Mouse (Mus musculus): ENCODE measurements around the gene Mospd2. TPM values are rescaled to one million over a fixed set of nuclear protein-coding genes. Genes with fewer than 3 reads are reported as not detected.

The Mospd2 gene
- polyA plus RNA-seq (2016; fragmentation: Nextera tagmentation; extraction: Ambion mirVana) = 17.3 and 18.1 TPM in 2 replicates

- H3K9ac ChIP-seq = peak within 1 kb of the TSS; percentile 61
- H3K27me3 ChIP-seq = peaks cover 12% of the 10 kb centered on the region
- peak; percentile 99 for ATAC-seq (ENCODE audit: low FRiP score)
- no peaks in the 10 kb centered on the region for H3K9me3 ChIP-seq
- H3K4me2 ChIP-seq = peak within 1 kb of the TSS; percentile 52
- H3K4me1 ChIP-seq = no peaks in the 10 kb centered on the region
- H3K27ac ChIP-seq = 0 out of 2 replicates have a peak within 1 kb of the TSS, but pooled peaks have one; percentile 42
- WGBS = 12% methylated on average over 24 of the region's 26 CpGs
- peak within 1 kb of the TSS; percentile 49 for H3K4me3 ChIP-seq (replicated peaks)
- H3K36me3 ChIP-seq (replicated peaks) = no peaks in the 10 kb centered on the region
Measured at GRCm38 (mm10) chrX:164980193-164980775, at the start of gene Mospd2, which contains the start of gene Fancb. TSS of gene Mospd2 (minus strand) at chrX:164980375. TSS of gene Fancb (plus strand) at chrX:164980592.

- Histone ChIP-seq H3K9ac (no peak within 1 kb of the TSS), H3K27ac (no peak within 1 kb of the TSS), H3K36me3 (replicated peaks) (no peaks in the 10 kb centered on the region), H3K27me3 (peaks cover 4% of the 10 kb centered on the region; the same call in 1 of the 2 replicates), H3K4me1 (no peaks in the 10 kb centered on the region), H3K4me3 (replicated peaks) (no peak within 1 kb of the TSS), H3K9me3 (no peaks in the 10 kb centered on the region), H3K4me2 (no peak within 1 kb of the TSS)
- ATAC-seq (ENCODE audit: low FRiP score) = no peak
Measured at GRCm38 (mm10) chrX:165004779-165005324, 24.7 kb upstream of the Mospd2 start, which contains the start of gene Gm17604. TSS of gene Gm17604 (minus strand) at chrX:165004829.

- Histone ChIP-seq H3K36me3 (replicated peaks) (no peaks in the 10 kb centered on the region), H3K9me3 (no peaks in the 10 kb centered on the region), H3K9ac (no peak overlapping the region), H3K27me3 (peaks cover 4% of the 10 kb centered on the region; the same call in 1 of the 2 replicates), H3K4me2 (no peak overlapping the region), H3K27ac (no peak overlapping the region), H3K4me3 (replicated peaks) (no peak overlapping the region), H3K4me1 (no peaks in the 10 kb centered on the region)
- no peak for ATAC-seq (ENCODE audit: low FRiP score)
- WGBS = 35% methylated on average over 4 of the region's 4 CpGs
Measured at GRCm38 (mm10) chrX:165003141-165003540, 23.0 kb upstream of the Mospd2 start.

- no peak overlapping the region for H3K27ac ChIP-seq
- H3K9me3 ChIP-seq = no peaks in the 10 kb centered on the region
- H3K9ac ChIP-seq = no peak overlapping the region
- peak overlapping the region; percentile 52; the same call in 1 of the 2 replicates for H3K4me2 ChIP-seq
- H3K27me3 ChIP-seq = peaks cover 12% of the 10 kb centered on the region
- H3K4me3 ChIP-seq (replicated peaks) = no peak overlapping the region
- WGBS = 98% methylated on average over 2 of the region's 2 CpGs
- H3K36me3 ChIP-seq (replicated peaks) = no peaks in the 10 kb centered on the region
- ATAC-seq (ENCODE audit: low FRiP score) = no peak
- no peaks in the 10 kb centered on the region for H3K4me1 ChIP-seq
Measured at GRCm38 (mm10) chrX:164978866-164979265, 1.3 kb downstream of the Mospd2 start.

- ATAC-seq (ENCODE audit: low FRiP score) = no peak
- 0 out of 2 replicates have a peak, but pooled peaks cover 7% of the 10 kb centered on the region for H3K27me3 ChIP-seq
- H3K9ac ChIP-seq = no peak overlapping the region
- no peak overlapping the region for H3K4me3 ChIP-seq (replicated peaks)
- H3K36me3 ChIP-seq (replicated peaks) = no peaks in the 10 kb centered on the region
- 65% methylated on average over 3 of the region's 3 CpGs for WGBS
- no peaks in the 10 kb centered on the region for H3K4me1 ChIP-seq
- H3K9me3 ChIP-seq = no peaks in the 10 kb centered on the region
- no peak overlapping the region for H3K4me2 ChIP-seq
- H3K27ac ChIP-seq = no peak overlapping the region
Measured at GRCm38 (mm10) chrX:164971206-164971605, 9.0 kb downstream of the Mospd2 start.

GRCm38 (mm10) chrX:164965750-164966448, 14.3 kb downstream of the Mospd2 start:
- 85% methylated on average over 3 of the region's 3 CpGs for WGBS
- ATAC-seq (ENCODE audit: low FRiP score) = no peak

GRCm38 (mm10) chrX:164952601-164953375, 27.4 kb downstream of the Mospd2 start:
- Histone ChIP-seq H3K9me3 (no peaks in the 10 kb centered on the region), H3K27me3 (no peaks in the 10 kb centered on the region), H3K4me3 (replicated peaks) (no peak overlapping the region), H3K9ac (no peak overlapping the region), H3K27ac (no peak overlapping the region), H3K4me1 (no peaks in the 10 kb centered on the region), H3K4me2 (no peak overlapping the region), H3K36me3 (replicated peaks) (0 out of 2 replicates have a peak, but pooled peaks cover 4% of the 10 kb centered on the region)
- no peak for ATAC-seq (ENCODE audit: low FRiP score)
- WGBS = 76% methylated on average over 5 of the region's 5 CpGs

More at GRCm38 (mm10) chrX:164965750-164966448, 14.3 kb downstream of the Mospd2 start:
- H3K4me1 ChIP-seq = no peaks in the 10 kb centered on the region
- no peaks in the 10 kb centered on the region for H3K27me3 ChIP-seq
- no peaks in the 10 kb centered on the region for H3K9me3 ChIP-seq
- H3K4me3 ChIP-seq (replicated peaks) = no peak overlapping the region
- H3K27ac ChIP-seq = no peak overlapping the region
- H3K4me2 ChIP-seq = no peak overlapping the region
- no peaks in the 10 kb centered on the region for H3K36me3 ChIP-seq (replicated peaks)
- H3K9ac ChIP-seq = no peak overlapping the region

- 73% methylated on average over 11 of the region's 11 CpGs for WGBS
Measured at GRCm38 (mm10) chrX:164951858-164952576, 28.2 kb downstream of the Mospd2 start.

GRCm38 (mm10) chrX:164941540-164941939, 38.6 kb downstream of the Mospd2 start:
- no peak overlapping the region for H3K4me3 ChIP-seq (replicated peaks)
- no peak for ATAC-seq (ENCODE audit: low FRiP score)
- H3K9me3 ChIP-seq = no peaks in the 10 kb centered on the region
- H3K36me3 ChIP-seq (replicated peaks) = 0 out of 2 replicates have a peak, but pooled peaks cover 7% of the 10 kb centered on the region
- no peaks in the 10 kb centered on the region for H3K27me3 ChIP-seq
- no peak overlapping the region for H3K4me2 ChIP-seq
- H3K4me1 ChIP-seq = no peaks in the 10 kb centered on the region
- H3K27ac ChIP-seq = no peak overlapping the region
- WGBS = 96% methylated on average over 5 of the region's 5 CpGs
- no peak overlapping the region for H3K9ac ChIP-seq

More at GRCm38 (mm10) chrX:164951858-164952576, 28.2 kb downstream of the Mospd2 start:
- Histone ChIP-seq H3K36me3 (replicated peaks) (0 out of 2 replicates have a peak, but pooled peaks cover 4% of the 10 kb centered on the region), H3K27me3 (no peaks in the 10 kb centered on the region), H3K4me1 (no peaks in the 10 kb centered on the region), H3K4me2 (no peak overlapping the region), H3K27ac (no peak overlapping the region), H3K4me3 (replicated peaks) (no peak overlapping the region), H3K9me3 (no peaks in the 10 kb centered on the region), H3K9ac (no peak overlapping the region)
- ATAC-seq (ENCODE audit: low FRiP score) = no peak

- H3K27me3 ChIP-seq = no peaks in the 10 kb centered on the region
- H3K4me3 ChIP-seq (replicated peaks) = no peak overlapping the region
- no peaks in the 10 kb centered on the region for H3K36me3 ChIP-seq (replicated peaks)
- H3K4me1 ChIP-seq = no peaks in the 10 kb centered on the region
- H3K4me2 ChIP-seq = no peak overlapping the region
- no peak overlapping the region for H3K9ac ChIP-seq
- no peaks in the 10 kb centered on the region for H3K9me3 ChIP-seq
- ATAC-seq (ENCODE audit: low FRiP score) = no peak
- H3K27ac ChIP-seq = no peak overlapping the region
- whole genome bisulfite sequencing = 64% methylated on average over 3 of the region's 3 CpGs
Measured at GRCm38 (mm10) chrX:164912993-164913392, 67.2 kb downstream of the Mospd2 start.

GRCm38 (mm10) chrX:164912186-164912585, 68.0 kb downstream of the Mospd2 start:
- Histone ChIP-seq H3K36me3 (replicated peaks) (no peaks in the 10 kb centered on the region), H3K27ac (no peak overlapping the region), H3K9ac (no peak overlapping the region), H3K4me3 (replicated peaks) (no peak overlapping the region), H3K27me3 (no peaks in the 10 kb centered on the region), H3K9me3 (no peaks in the 10 kb centered on the region), H3K4me1 (no peaks in the 10 kb centered on the region), H3K4me2 (no peak overlapping the region)
- no peak for ATAC-seq (ENCODE audit: low FRiP score)
- 83% methylated on average over 4 of the region's 4 CpGs for WGBS

All from forebrain, embryonic 12.5 days (tissue).